Mouse (Mus musculus): ENCODE results near the gene Wdr4. TPM values are rescaled to one million over a fixed set of nuclear protein-coding genes. Genes with fewer than 3 reads are reported as not detected.

The Wdr4 gene
- total and polyA plus RNA-seq, 2 experiments from 2014 or later = 27.0 to 66.0 TPM

GRCm38 (mm10) chr17:31478606-31479005 lies 41.2 kb downstream of the Wdr4 start:
- no peak for DNase-seq (ENCODE audit: low spot score)
- H3K36me3 ChIP-seq (ENCODE audit: insufficient read depth, low read length) = 0 out of 2 replicates have a peak, but pooled peaks cover 4% of the 10 kb centered on the region

GRCm38 (mm10) chr17:31474388-31474787 lies 45.4 kb downstream of the Wdr4 start:
- H3K9ac ChIP-seq (replicated peaks; ENCODE audit: low read length, poor library complexity, severe bottlenecking) = no peak overlapping the region
- WGBS = 82% methylated on average over 6 of the region's 6 CpGs
- ATAC-seq (ENCODE audit: low FRiP score) = no peak
- H3K4me2 ChIP-seq (ENCODE audit: low read depth, low read length, poor library complexity, severe bottlenecking) = no peak overlapping the region
- H3K9me3 ChIP-seq (ENCODE audit: low read length) = no peaks in the 10 kb centered on the region
- no peaks in the 10 kb centered on the region for H3K4me1 ChIP-seq (ENCODE audit: insufficient read depth, low read length)
- no peak for TF ChIP-seq CTCF (IDR thresholded peaks at IDR 0.05)
- no peak overlapping the region for H3K27ac ChIP-seq (ENCODE audit: low read depth, low read length)
- no peak for DNase-seq (ENCODE audit: low spot score)
- no peak overlapping the region for H3K4me3 ChIP-seq (ENCODE audit: low read depth, low read length)
- no peaks in the 10 kb centered on the region for H3K27me3 ChIP-seq (ENCODE audit: insufficient read depth, low read length)
- H3K36me3 ChIP-seq (ENCODE audit: insufficient read depth, low read length) = peaks cover 28% of the 10 kb centered on the region

More at GRCm38 (mm10) chr17:31478606-31479005, 41.2 kb downstream of the Wdr4 start:
- no peaks in the 10 kb centered on the region for H3K9me3 ChIP-seq (ENCODE audit: low read length)
- no peak overlapping the region for H3K27ac ChIP-seq (ENCODE audit: low read depth, low read length)
- ATAC-seq (ENCODE audit: low FRiP score) = no peak
- H3K4me2 ChIP-seq (ENCODE audit: low read depth, low read length, poor library complexity, severe bottlenecking) = no peak overlapping the region
- no peaks in the 10 kb centered on the region for H3K27me3 ChIP-seq (ENCODE audit: insufficient read depth, low read length)
- no peak overlapping the region for H3K9ac ChIP-seq (replicated peaks; ENCODE audit: low read length, poor library complexity, severe bottlenecking)
- WGBS = 82% methylated on average over 7 of the region's 7 CpGs
- no peaks in the 10 kb centered on the region for H3K4me1 ChIP-seq (ENCODE audit: insufficient read depth, low read length)
- TF ChIP-seq CTCF (IDR thresholded peaks at IDR 0.05) = no peak
- no peak overlapping the region for H3K4me3 ChIP-seq (ENCODE audit: low read depth, low read length)

DNA sequence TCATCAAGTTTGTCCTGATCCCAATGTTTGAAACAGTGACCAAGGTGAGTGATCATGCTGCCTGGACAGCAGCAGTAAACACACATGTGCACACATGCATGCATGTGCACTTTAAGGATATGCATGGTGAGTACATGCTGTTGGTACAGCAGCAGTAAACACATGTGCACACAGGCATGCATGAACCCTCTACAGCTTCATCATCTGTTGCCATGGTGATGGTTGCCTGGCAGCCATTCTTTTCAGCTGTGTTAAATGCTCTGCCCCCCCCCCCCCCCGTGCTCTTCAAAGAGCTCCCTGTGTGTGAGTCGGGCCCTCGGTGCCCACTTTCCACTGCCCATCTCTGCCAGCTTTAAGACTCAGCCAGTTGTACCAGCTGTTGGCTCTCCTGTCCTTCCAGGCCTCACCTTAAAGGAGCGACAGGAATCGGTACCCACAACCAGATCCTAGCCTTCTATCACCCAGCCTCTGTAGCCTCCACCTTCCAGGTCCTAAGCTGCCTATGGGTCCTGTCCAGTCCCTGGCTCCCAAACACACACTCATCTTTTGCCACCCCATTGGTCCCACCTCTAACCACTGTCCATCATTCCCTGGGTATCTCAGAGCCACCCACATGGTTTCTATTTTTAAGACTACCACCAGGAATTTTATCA lies 48.9 kb downstream of the Wdr4 start:
- H3K4me2 ChIP-seq (ENCODE audit: low read depth, low read length, poor library complexity, severe bottlenecking) = no peak overlapping the region
- no peak overlapping the region for H3K4me3 ChIP-seq (ENCODE audit: low read depth, low read length)
- H3K9me3 ChIP-seq (ENCODE audit: low read length) = no peaks in the 10 kb centered on the region
- DNase-seq (ENCODE audit: low spot score) (peak; percentile 74), ATAC-seq (ENCODE audit: low FRiP score) (peak; percentile 63; the same call in 1 of the 2 replicates)
- TF ChIP-seq CTCF (IDR thresholded peaks at IDR 0.05) = no peak
- no peaks in the 10 kb centered on the region for H3K4me1 ChIP-seq (ENCODE audit: insufficient read depth, low read length)
- H3K27me3 ChIP-seq (ENCODE audit: insufficient read depth, low read length) = no peaks in the 10 kb centered on the region
- H3K27ac ChIP-seq (ENCODE audit: low read depth, low read length) = no peak overlapping the region
- 49% methylated on average over 5 of the region's 5 CpGs for WGBS
- H3K9ac ChIP-seq (replicated peaks; ENCODE audit: low read length, poor library complexity, severe bottlenecking) = no peak overlapping the region
- peaks cover 44% of the 10 kb centered on the region for H3K36me3 ChIP-seq (ENCODE audit: insufficient read depth, low read length)

DNA sequence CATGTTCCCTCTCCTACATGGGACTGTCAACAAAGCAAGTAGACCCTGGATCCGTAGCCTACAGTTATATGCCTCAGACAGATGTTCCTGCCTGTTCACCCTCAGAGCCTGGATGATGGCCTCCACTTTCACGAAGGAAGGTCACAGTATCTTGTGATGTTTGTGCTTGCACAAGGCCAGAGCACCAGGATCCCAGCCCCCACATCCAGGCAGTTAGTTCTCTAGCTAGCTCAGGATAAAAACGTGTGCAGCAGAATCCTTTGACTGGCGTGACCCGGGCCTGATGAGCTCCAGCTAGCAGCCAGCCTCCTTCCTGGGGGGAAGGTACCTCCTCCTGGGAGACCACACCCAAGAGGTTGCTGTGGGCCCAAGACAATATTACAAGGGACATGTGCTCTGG lies 51.3 kb downstream of the Wdr4 start:
- Histone ChIP-seq H3K27ac (ENCODE audit: low read depth, low read length) (no peak overlapping the region), H3K36me3 (ENCODE audit: insufficient read depth, low read length) (peaks cover 45% of the 10 kb centered on the region), H3K4me2 (ENCODE audit: low read depth, low read length, poor library complexity, severe bottlenecking) (no peak overlapping the region), H3K9ac (replicated peaks; ENCODE audit: low read length, poor library complexity, severe bottlenecking) (no peak overlapping the region), H3K9me3 (ENCODE audit: low read length) (no peaks in the 10 kb centered on the region), H3K4me3 (ENCODE audit: low read depth, low read length) (no peak overlapping the region), H3K4me1 (ENCODE audit: insufficient read depth, low read length) (no peaks in the 10 kb centered on the region), H3K27me3 (ENCODE audit: insufficient read depth, low read length) (no peaks in the 10 kb centered on the region)
- no peak for TF ChIP-seq CTCF (IDR thresholded peaks at IDR 0.05)
- DNase-seq (ENCODE audit: low spot score) (no peak), ATAC-seq (ENCODE audit: low FRiP score) (no peak)
- 75% methylated on average over 5 of the region's 5 CpGs for WGBS

DNA sequence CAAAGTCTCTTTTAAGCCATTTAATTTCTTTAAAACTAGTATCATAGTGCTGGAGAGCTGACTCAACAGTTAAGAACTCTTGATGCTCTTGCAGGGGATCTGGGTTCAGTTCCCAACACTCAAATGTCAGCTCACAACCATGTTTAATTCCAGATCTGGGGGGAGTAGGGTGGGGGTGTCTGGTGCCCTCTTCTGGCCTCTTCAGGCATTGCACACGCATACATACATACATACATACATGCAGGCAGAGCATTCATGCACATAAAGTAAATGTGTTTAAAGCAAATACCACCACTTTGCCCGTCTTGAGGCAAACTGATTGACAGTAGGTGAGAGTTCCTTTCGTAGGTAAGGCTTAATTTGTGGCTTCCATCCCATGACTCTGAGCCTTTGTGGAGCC lies 52.9 kb downstream of the Wdr4 start:
- WGBS = 91% methylated on average over 3 of the region's 3 CpGs
- Histone ChIP-seq H3K4me3 (ENCODE audit: low read depth, low read length) (no peak overlapping the region), H3K9ac (replicated peaks; ENCODE audit: low read length, poor library complexity, severe bottlenecking) (no peak overlapping the region), H3K36me3 (ENCODE audit: insufficient read depth, low read length) (peaks cover 44% of the 10 kb centered on the region), H3K4me2 (ENCODE audit: low read depth, low read length, poor library complexity, severe bottlenecking) (no peak overlapping the region), H3K4me1 (ENCODE audit: insufficient read depth, low read length) (no peaks in the 10 kb centered on the region), H3K9me3 (ENCODE audit: low read length) (no peaks in the 10 kb centered on the region), H3K27me3 (ENCODE audit: insufficient read depth, low read length) (no peaks in the 10 kb centered on the region), H3K27ac (ENCODE audit: low read depth, low read length) (no peak overlapping the region)
- no peak for DNase-seq (ENCODE audit: low spot score)
- no peak for ATAC-seq (ENCODE audit: low FRiP score)
- peak; percentile 64 for TF ChIP-seq CTCF (IDR thresholded peaks at IDR 0.05)

DNA sequence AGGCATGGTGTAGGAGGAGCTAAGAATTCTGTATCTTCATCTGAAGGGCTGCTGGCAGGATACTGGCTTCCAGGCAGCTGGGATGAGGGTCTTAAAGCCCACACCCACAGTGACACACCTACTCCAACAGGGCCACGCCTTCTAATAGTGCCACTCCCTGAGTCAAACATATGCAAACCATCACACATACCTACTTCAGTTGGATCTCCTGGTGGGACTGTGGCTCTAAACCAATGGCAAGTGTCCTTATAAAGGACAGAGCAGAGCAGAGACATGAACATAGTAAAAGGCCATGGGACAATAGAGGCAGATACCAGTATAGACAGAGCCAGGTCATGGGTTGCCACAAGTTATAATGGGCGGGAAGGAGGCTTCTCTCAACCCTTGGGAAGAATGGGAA lies 57.3 kb downstream of the Wdr4 start:
- TF ChIP-seq CTCF (IDR thresholded peaks at IDR 0.05) = no peak
- Histone ChIP-seq H3K4me3 (ENCODE audit: low read depth, low read length) (no peak overlapping the region), H3K4me1 (ENCODE audit: insufficient read depth, low read length) (no peaks in the 10 kb centered on the region), H3K36me3 (ENCODE audit: insufficient read depth, low read length) (peaks cover 42% of the 10 kb centered on the region), H3K9ac (replicated peaks; ENCODE audit: low read length, poor library complexity, severe bottlenecking) (no peak overlapping the region), H3K27ac (ENCODE audit: low read depth, low read length) (no peak overlapping the region), H3K9me3 (ENCODE audit: low read length) (no peaks in the 10 kb centered on the region), H3K4me2 (ENCODE audit: low read depth, low read length, poor library complexity, severe bottlenecking) (no peak overlapping the region), H3K27me3 (ENCODE audit: insufficient read depth, low read length) (no peaks in the 10 kb centered on the region)
- ATAC-seq (ENCODE audit: low FRiP score) = no peak
- no peak for DNase-seq (ENCODE audit: low spot score)
- WGBS = 80% methylated on average over 2 of the region's 2 CpGs
